Mouse (Mus musculus): ENCODE measurements around the gene Lmna.

The Lmna gene

GRCm38 (mm10) chr3:88509692-88510420 lies at the start of gene Lmna:
TSS of gene Lmna (minus strand) at chr3:88509956.
- DNase-seq = peak; percentile 92

- no peak for DNase-seq
Observed at GRCm38 (mm10) chr3:88556616-88557015, 46.9 kb upstream of the Lmna start.

GRCm38 (mm10) chr3:88555731-88556130 lies 46.0 kb upstream of the Lmna start:
- DNase-seq = no peak

- no peak for DNase-seq
Observed at GRCm38 (mm10) chr3:88555069-88555605, 45.4 kb upstream of the Lmna start.

- DNase-seq = no peak
Observed at GRCm38 (mm10) chr3:88553880-88554586, 44.3 kb upstream of the Lmna start.

GRCm38 (mm10) chr3:88553525-88553879 lies 43.7 kb upstream of the Lmna start, which contains the start of gene Ubqln4:
TSS of gene Ubqln4 (plus strand) at chr3:88553758.
- DNase-seq = peak; percentile 88

- DNase-seq = peak; percentile 99
Observed at GRCm38 (mm10) chr3:88552676-88553524, 43.1 kb upstream of the Lmna start, which contains the start of gene Lamtor2. TSS of gene Lamtor2 (minus strand) at chr3:88553074.

GRCm38 (mm10) chr3:88552082-88552645 lies 42.4 kb upstream of the Lmna start:
- no peak for DNase-seq

- DNase-seq = no peak
Observed at GRCm38 (mm10) chr3:88551586-88551985, 41.8 kb upstream of the Lmna start.

- no peak for DNase-seq
Observed at GRCm38 (mm10) chr3:88548180-88548917, 38.6 kb upstream of the Lmna start, which contains the start of gene Rab25. TSS of gene Rab25 (minus strand) at chr3:88548300.

GRCm38 (mm10) chr3:88546674-88547418 lies 37.1 kb upstream of the Lmna start:
- no peak for DNase-seq

GRCm38 (mm10) chr3:88544955-88545591 lies 35.3 kb upstream of the Lmna start:
- DNase-seq = no peak

- no peak for DNase-seq
Observed at GRCm38 (mm10) chr3:88544514-88544913, 34.8 kb upstream of the Lmna start.

- no peak for DNase-seq
Observed at GRCm38 (mm10) chr3:88543651-88544410, 34.1 kb upstream of the Lmna start.

- no peak for DNase-seq
Observed at GRCm38 (mm10) chr3:88543174-88543573, 33.4 kb upstream of the Lmna start.

- DNase-seq = no peak
Observed at GRCm38 (mm10) chr3:88542486-88542885, 32.7 kb upstream of the Lmna start.

- no peak for DNase-seq
Observed at GRCm38 (mm10) chr3:88541622-88542401, 32.1 kb upstream of the Lmna start.

GRCm38 (mm10) chr3:88540085-88540484 lies 30.3 kb upstream of the Lmna start:
- DNase-seq = no peak

GRCm38 (mm10) chr3:88539397-88539796 lies 29.6 kb upstream of the Lmna start:
- DNase-seq = no peak

Data from cerebellum, adult 9-10 months (tissue).